Mouse (Mus musculus): Measurements from ENCODE around the gene Dlx1. TPM values are rescaled to one million over a fixed set of nuclear protein-coding genes. Genes with fewer than 3 reads are reported as not detected.

The Dlx1 gene
- polyA plus RNA-seq, 1 experiment from 2014 or later, result 6.3 TPM

- no peak for ATAC-seq (ENCODE audit: insufficient number of reproducible peaks, low FRiP score, low TSS enrichment, low read depth)
- no peaks in the 10 kb centered on the region for H3K27me3 ChIP-seq (ENCODE audit: control insufficient read depth, insufficient read depth, low read length)
- H3K9me3 ChIP-seq (ENCODE audit: control insufficient read depth, low read length), result no peaks in the 10 kb centered on the region
- no peak overlapping the region for H3K9ac ChIP-seq (ENCODE audit: low read length)
- no peak for DNase-seq (ENCODE audit: low spot score)
- WGBS, result 40% methylated on average over 4 of the region's 4 CpGs
- H3K27ac ChIP-seq (replicated peaks; ENCODE audit: low read depth, low read length), result no peak overlapping the region
- H3K36me3 ChIP-seq (ENCODE audit: control insufficient read depth, insufficient read depth, low read length), result no peaks in the 10 kb centered on the region
- H3K4me2 ChIP-seq (ENCODE audit: low read depth, severe bottlenecking), result no peak overlapping the region
- peaks cover 12% of the 10 kb centered on the region; the same call in 1 of the 2 replicates for H3K4me1 ChIP-seq (ENCODE audit: control insufficient read depth, insufficient read depth, low read length)
- no peak overlapping the region for H3K4me3 ChIP-seq (ENCODE audit: low read depth, low read length)
Measured at GRCm38 (mm10) chr2:71494971-71495370, 32.9 kb upstream of the Dlx1 start.

DNA sequence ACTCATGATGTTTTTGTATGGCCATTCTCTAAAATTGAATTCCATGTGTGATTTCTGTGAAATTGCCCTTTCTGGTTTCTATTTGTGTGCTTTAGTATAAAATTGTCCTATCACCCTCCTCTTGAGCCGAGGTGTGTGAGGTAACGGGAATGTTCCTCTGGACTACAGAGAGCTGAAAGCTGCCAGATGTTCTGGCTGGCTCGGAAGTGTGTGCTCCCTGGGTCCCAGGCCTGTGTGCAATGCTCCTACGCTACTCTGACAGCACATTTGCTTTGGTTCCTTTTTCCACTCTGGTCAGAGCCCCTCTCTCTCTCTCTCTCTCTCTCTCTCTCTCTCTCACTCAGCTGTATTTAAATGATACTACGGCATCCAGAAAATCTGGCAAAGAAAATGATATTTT is 30.7 kb upstream of the Dlx1 start:
- Histone ChIP-seq H3K27me3 (ENCODE audit: control insufficient read depth, insufficient read depth, low read length) (no peaks in the 10 kb centered on the region), H3K4me2 (ENCODE audit: low read depth, severe bottlenecking) (no peak overlapping the region), H3K4me1 (ENCODE audit: control insufficient read depth, insufficient read depth, low read length) (peaks cover 13% of the 10 kb centered on the region; the same call in 1 of the 2 replicates), H3K36me3 (ENCODE audit: control insufficient read depth, insufficient read depth, low read length) (no peaks in the 10 kb centered on the region), H3K27ac (replicated peaks; ENCODE audit: low read depth, low read length) (no peak overlapping the region), H3K9ac (ENCODE audit: low read length) (no peak overlapping the region), H3K4me3 (ENCODE audit: low read depth, low read length) (no peak overlapping the region), H3K9me3 (ENCODE audit: control insufficient read depth, low read length) (no peaks in the 10 kb centered on the region)
- DNase-seq (ENCODE audit: low spot score) (no peak), ATAC-seq (ENCODE audit: insufficient number of reproducible peaks, low FRiP score, low TSS enrichment, low read depth) (no peak)
- WGBS, result 17% methylated on average over 5 of the region's 5 CpGs

GRCm38 (mm10) chr2:71499276-71500230 is 28.4 kb upstream of the Dlx1 start:
- H3K4me3 ChIP-seq (ENCODE audit: low read depth, low read length), result no peak overlapping the region
- H3K36me3 ChIP-seq (ENCODE audit: control insufficient read depth, insufficient read depth, low read length), result no peaks in the 10 kb centered on the region
- no peak overlapping the region; the same call in 1 of the 2 replicates for H3K27ac ChIP-seq (replicated peaks; ENCODE audit: low read depth, low read length)
- peak overlapping the region; percentile 17; the same call in 1 of the 2 replicates for H3K9ac ChIP-seq (ENCODE audit: low read length)
- DNase-seq (ENCODE audit: low spot score) (no peak), ATAC-seq (ENCODE audit: insufficient number of reproducible peaks, low FRiP score, low TSS enrichment, low read depth) (no peak)
- no peaks in the 10 kb centered on the region for H3K27me3 ChIP-seq (ENCODE audit: control insufficient read depth, insufficient read depth, low read length)
- peaks cover 13% of the 10 kb centered on the region; the same call in 1 of the 2 replicates for H3K4me1 ChIP-seq (ENCODE audit: control insufficient read depth, insufficient read depth, low read length)
- H3K9me3 ChIP-seq (ENCODE audit: control insufficient read depth, low read length), result no peaks in the 10 kb centered on the region
- WGBS, result 63% methylated on average over 16 of the region's 16 CpGs
- no peak overlapping the region for H3K4me2 ChIP-seq (ENCODE audit: low read depth, severe bottlenecking)

DNA sequence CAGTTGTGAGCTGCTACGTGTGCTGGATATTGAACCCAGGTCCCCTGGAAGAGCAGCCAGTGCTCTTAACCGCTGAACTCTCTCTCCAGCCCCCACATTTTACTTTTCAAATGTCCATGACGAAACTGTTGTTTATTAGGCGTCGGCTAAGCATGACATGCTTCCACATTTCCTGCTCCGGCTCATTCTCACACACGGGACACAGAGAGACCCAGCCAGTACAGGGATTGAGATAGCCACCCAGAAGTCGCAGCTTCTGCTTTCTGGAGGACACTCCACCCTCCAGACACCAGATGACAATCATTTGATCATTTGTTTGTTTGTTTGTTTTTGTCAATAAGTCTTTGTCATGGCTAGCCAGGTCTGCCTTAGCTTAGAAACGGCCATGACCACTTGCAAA is 23.1 kb upstream of the Dlx1 start:
- WGBS, result 64% methylated on average over 9 of the region's 9 CpGs
- H3K4me3 ChIP-seq (ENCODE audit: low read depth, low read length), result no peak overlapping the region
- H3K36me3 ChIP-seq (ENCODE audit: control insufficient read depth, insufficient read depth, low read length), result no peaks in the 10 kb centered on the region
- H3K27ac ChIP-seq (replicated peaks; ENCODE audit: low read depth, low read length), result no peak overlapping the region
- H3K4me1 ChIP-seq (ENCODE audit: control insufficient read depth, insufficient read depth, low read length), result peaks cover 2% of the 10 kb centered on the region; the same call in 1 of the 2 replicates
- DNase-seq (ENCODE audit: low spot score) (no peak), ATAC-seq (ENCODE audit: insufficient number of reproducible peaks, low FRiP score, low TSS enrichment, low read depth) (no peak)
- H3K9ac ChIP-seq (ENCODE audit: low read length), result no peak overlapping the region
- no peaks in the 10 kb centered on the region for H3K9me3 ChIP-seq (ENCODE audit: control insufficient read depth, low read length)
- no peaks in the 10 kb centered on the region for H3K27me3 ChIP-seq (ENCODE audit: control insufficient read depth, insufficient read depth, low read length)
- H3K4me2 ChIP-seq (ENCODE audit: low read depth, severe bottlenecking), result no peak overlapping the region

DNA sequence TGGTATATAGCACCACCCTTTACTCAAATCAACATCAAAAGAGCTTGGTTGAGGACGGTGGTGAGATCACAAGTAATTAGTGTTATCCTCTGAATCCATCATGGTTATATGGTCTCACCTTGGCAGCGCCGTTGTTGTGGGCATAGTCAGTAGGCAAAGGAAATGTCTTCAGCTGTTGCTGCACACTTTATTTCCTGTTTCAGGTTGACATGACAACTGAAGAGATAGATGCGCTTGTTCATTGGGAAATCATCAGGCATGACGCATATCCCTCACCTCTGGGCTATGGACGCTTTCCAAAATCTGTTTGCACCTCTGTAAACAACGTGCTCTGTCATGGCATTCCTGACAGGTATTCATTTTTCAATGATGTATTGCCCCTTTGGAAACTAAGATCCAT is 16.7 kb upstream of the Dlx1 start:
- Histone ChIP-seq H3K4me3 (ENCODE audit: low read depth, low read length) (no peak overlapping the region), H3K9me3 (ENCODE audit: control insufficient read depth, low read length) (no peaks in the 10 kb centered on the region), H3K4me2 (ENCODE audit: low read depth, severe bottlenecking) (no peak overlapping the region), H3K9ac (ENCODE audit: low read length) (no peak overlapping the region), H3K4me1 (ENCODE audit: control insufficient read depth, insufficient read depth, low read length) (peaks cover 6% of the 10 kb centered on the region), H3K36me3 (ENCODE audit: control insufficient read depth, insufficient read depth, low read length) (no peaks in the 10 kb centered on the region), H3K27ac (replicated peaks; ENCODE audit: low read depth, low read length) (no peak overlapping the region), H3K27me3 (ENCODE audit: control insufficient read depth, insufficient read depth, low read length) (no peaks in the 10 kb centered on the region)
- ATAC-seq (ENCODE audit: insufficient number of reproducible peaks, low FRiP score, low TSS enrichment, low read depth) (no peak), DNase-seq (ENCODE audit: low spot score) (no peak)
- 79% methylated on average over 7 of the region's 7 CpGs for WGBS

DNA sequence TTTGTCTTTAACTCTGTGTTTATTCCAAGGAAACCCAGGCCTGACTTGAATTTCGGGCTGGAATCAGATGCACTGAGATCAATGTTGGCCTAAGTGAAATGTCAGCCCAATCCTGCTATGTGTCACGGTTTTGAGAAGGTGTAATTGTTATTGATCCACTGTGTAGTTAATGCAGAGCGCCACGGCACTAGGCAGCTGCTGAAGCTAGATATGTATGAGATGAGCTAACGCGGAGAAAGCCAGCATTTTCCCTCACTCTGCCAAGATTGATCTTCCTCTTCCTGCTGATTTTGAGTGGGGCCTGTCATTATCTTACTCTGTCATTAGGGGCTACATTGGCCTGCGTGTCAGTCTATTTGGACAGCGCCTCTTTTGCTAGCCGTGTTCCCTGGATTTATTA is 15.6 kb upstream of the Dlx1 start:
- DNase-seq (ENCODE audit: low spot score) (no peak), ATAC-seq (ENCODE audit: insufficient number of reproducible peaks, low FRiP score, low TSS enrichment, low read depth) (no peak)
- no peaks in the 10 kb centered on the region for H3K9me3 ChIP-seq (ENCODE audit: control insufficient read depth, low read length)
- no peak overlapping the region for H3K9ac ChIP-seq (ENCODE audit: low read length)
- H3K27ac ChIP-seq (replicated peaks; ENCODE audit: low read depth, low read length), result no peak overlapping the region
- H3K36me3 ChIP-seq (ENCODE audit: control insufficient read depth, insufficient read depth, low read length), result no peaks in the 10 kb centered on the region
- no peak overlapping the region for H3K4me2 ChIP-seq (ENCODE audit: low read depth, severe bottlenecking)
- H3K4me1 ChIP-seq (ENCODE audit: control insufficient read depth, insufficient read depth, low read length), result peaks cover 6% of the 10 kb centered on the region
- WGBS, result 84% methylated on average over 9 of the region's 9 CpGs
- no peaks in the 10 kb centered on the region for H3K27me3 ChIP-seq (ENCODE audit: control insufficient read depth, insufficient read depth, low read length)
- no peak overlapping the region for H3K4me3 ChIP-seq (ENCODE audit: low read depth, low read length)

DNA sequence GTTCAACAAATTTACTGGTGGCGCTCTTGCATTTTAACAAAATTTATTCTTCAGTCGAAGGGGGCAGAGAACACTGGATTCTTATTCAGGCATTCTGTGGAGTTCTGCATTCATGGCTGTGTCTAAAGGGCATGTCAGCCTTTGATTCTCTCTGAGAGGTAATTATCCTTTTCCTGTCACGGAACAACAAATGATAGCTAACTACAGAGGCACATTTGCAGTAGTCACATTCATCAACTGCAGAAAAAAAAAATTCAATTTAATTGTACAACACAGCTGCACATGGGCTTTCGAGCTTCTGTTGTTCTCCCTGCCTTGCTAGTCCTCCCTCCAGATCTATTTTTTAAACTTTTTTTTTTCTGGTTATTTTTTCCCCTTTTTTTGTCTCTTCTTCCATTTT is 10.9 kb upstream of the Dlx1 start:
- no peak overlapping the region for H3K27ac ChIP-seq (replicated peaks; ENCODE audit: low read depth, low read length)
- 43% methylated on average over 4 of the region's 4 CpGs for WGBS

GRCm38 (mm10) chr2:71517466-71518099 is 10.3 kb upstream of the Dlx1 start:
- 67% methylated on average over 8 of the region's 8 CpGs for WGBS
- H3K9me3 ChIP-seq (ENCODE audit: control insufficient read depth, low read length), result no peaks in the 10 kb centered on the region
- H3K27ac ChIP-seq (replicated peaks; ENCODE audit: low read depth, low read length), result no peak overlapping the region
- ATAC-seq (ENCODE audit: insufficient number of reproducible peaks, low FRiP score, low TSS enrichment, low read depth) (no peak), DNase-seq (ENCODE audit: low spot score) (no peak)
- no peak overlapping the region for H3K9ac ChIP-seq (ENCODE audit: low read length)
- H3K4me2 ChIP-seq (ENCODE audit: low read depth, severe bottlenecking), result no peak overlapping the region
- 0 out of 2 replicates have a peak, but pooled peaks cover 2% of the 10 kb centered on the region for H3K27me3 ChIP-seq (ENCODE audit: control insufficient read depth, insufficient read depth, low read length)
- peaks cover 6% of the 10 kb centered on the region for H3K4me1 ChIP-seq (ENCODE audit: control insufficient read depth, insufficient read depth, low read length)
- no peak overlapping the region for H3K4me3 ChIP-seq (ENCODE audit: low read depth, low read length)
- no peaks in the 10 kb centered on the region for H3K36me3 ChIP-seq (ENCODE audit: control insufficient read depth, insufficient read depth, low read length)

More for the DNA sequence above, 10.9 kb upstream of the Dlx1 start:
- Histone ChIP-seq H3K4me1 (ENCODE audit: control insufficient read depth, insufficient read depth, low read length) (peaks cover 6% of the 10 kb centered on the region), H3K27me3 (ENCODE audit: control insufficient read depth, insufficient read depth, low read length) (0 out of 2 replicates have a peak, but pooled peaks cover 2% of the 10 kb centered on the region), H3K9me3 (ENCODE audit: control insufficient read depth, low read length) (no peaks in the 10 kb centered on the region), H3K4me2 (ENCODE audit: low read depth, severe bottlenecking) (no peak overlapping the region), H3K9ac (ENCODE audit: low read length) (no peak overlapping the region), H3K36me3 (ENCODE audit: control insufficient read depth, insufficient read depth, low read length) (no peaks in the 10 kb centered on the region), H3K4me3 (ENCODE audit: low read depth, low read length) (no peak overlapping the region)
- DNase-seq (ENCODE audit: low spot score), result no peak
- ATAC-seq (ENCODE audit: insufficient number of reproducible peaks, low FRiP score, low TSS enrichment, low read depth), result no peak
